Mouse (Mus musculus): ENCODE measurements around the gene S100a1. TPM values are rescaled to one million over a fixed set of nuclear protein-coding genes. Genes with fewer than 3 reads are reported as not detected.
A peak's percentile ranks its signal among the peaks of the same experiment; 100 is the strongest.

S100a1 gene
- polyA plus RNA-seq, 1 experiment from 2014 or later = 6.5 TPM

DNA sequence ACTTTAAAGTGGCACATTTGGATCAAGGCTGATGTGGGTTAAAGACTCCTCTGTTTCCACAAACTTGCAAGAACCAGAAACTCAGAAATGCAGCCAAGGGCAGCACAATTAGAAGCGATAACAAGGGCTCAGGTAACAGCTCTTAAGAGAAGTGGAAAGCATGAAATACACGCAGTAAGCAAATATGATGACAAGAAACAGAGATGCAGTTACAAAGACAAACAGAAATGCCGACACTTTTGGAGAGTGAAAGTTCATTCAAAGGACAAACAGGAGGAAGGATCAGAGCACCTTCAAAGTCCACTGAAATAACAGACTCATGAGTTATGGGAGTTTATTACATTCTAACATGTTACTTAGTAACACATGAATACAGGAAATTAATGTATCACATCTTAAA is 7.8 kb downstream of the S100a1 start:
- no peak overlapping the region for H3K27ac ChIP-seq (ENCODE audit: low read depth, low read length)
- no peak overlapping the region for H3K4me3 ChIP-seq (ENCODE audit: low read depth, low read length)
- no peaks in the 10 kb centered on the region for H3K27me3 ChIP-seq (ENCODE audit: control insufficient read depth, insufficient read depth, low read length)
- ATAC-seq (replicated peaks; ENCODE audit: low FRiP score) (no peak), DNase-seq (ENCODE audit: low spot score) (no peak)
- peaks cover 12% of the 10 kb centered on the region for H3K36me3 ChIP-seq (ENCODE audit: control insufficient read depth, insufficient read depth, low read length)
- H3K9ac ChIP-seq (ENCODE audit: low read length) = no peak overlapping the region
- peaks cover 7% of the 10 kb centered on the region; the same call in 1 of the 2 replicates for H3K4me1 ChIP-seq (replicated peaks; ENCODE audit: control insufficient read depth, insufficient read depth, low read length)
- no peak overlapping the region for H3K4me2 ChIP-seq (ENCODE audit: low read depth, low read length, severe bottlenecking)
- H3K9me3 ChIP-seq (ENCODE audit: control insufficient read depth, low read length) = no peaks in the 10 kb centered on the region
- 95% methylated on average over 3 of the region's 3 CpGs for WGBS

- no peak for ATAC-seq (replicated peaks; ENCODE audit: low FRiP score)
- peaks cover 12% of the 10 kb centered on the region for H3K36me3 ChIP-seq (ENCODE audit: control insufficient read depth, insufficient read depth, low read length)
These were observed 9.0 kb downstream of the S100a1 start for GRCm38 (mm10) chr3:90505216-90505615.

DNA sequence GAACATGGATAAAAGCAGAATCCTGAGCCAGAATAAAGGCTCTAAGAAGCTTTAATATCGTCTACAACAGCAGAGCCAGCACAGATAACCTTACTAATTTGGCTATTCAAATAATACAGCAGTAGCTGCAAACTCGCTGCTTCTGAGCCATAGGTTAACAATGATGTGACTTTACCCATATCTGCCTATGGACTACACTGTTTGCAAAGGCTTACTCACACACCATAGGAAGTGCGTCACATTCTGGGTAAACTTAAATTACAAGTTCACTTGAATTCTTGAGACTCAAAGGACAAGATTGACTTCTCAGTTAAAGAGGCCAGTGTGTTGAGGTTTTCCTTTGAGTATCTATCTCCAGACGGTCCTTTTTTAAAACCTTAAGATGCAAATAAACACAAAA is 10.7 kb downstream of the S100a1 start:
- Histone ChIP-seq H3K27me3 (ENCODE audit: control insufficient read depth, insufficient read depth, low read length) (no peaks in the 10 kb centered on the region), H3K4me1 (replicated peaks; ENCODE audit: control insufficient read depth, insufficient read depth, low read length) (peaks cover 7% of the 10 kb centered on the region; the same call in 1 of the 2 replicates), H3K9me3 (ENCODE audit: control insufficient read depth, low read length) (no peaks in the 10 kb centered on the region), H3K9ac (ENCODE audit: low read length) (no peak overlapping the region), H3K36me3 (ENCODE audit: control insufficient read depth, insufficient read depth, low read length) (peaks cover 16% of the 10 kb centered on the region), H3K4me3 (ENCODE audit: low read depth, low read length) (no peak overlapping the region), H3K4me2 (ENCODE audit: low read depth, low read length, severe bottlenecking) (no peak overlapping the region), H3K27ac (ENCODE audit: low read depth, low read length) (no peak overlapping the region)
- 76% methylated on average over 4 of the region's 4 CpGs for WGBS
- ATAC-seq (replicated peaks; ENCODE audit: low FRiP score) (no peak), DNase-seq (ENCODE audit: low spot score) (no peak)

More at GRCm38 (mm10) chr3:90505216-90505615, 9.0 kb downstream of the S100a1 start:
- Histone ChIP-seq H3K27ac (ENCODE audit: low read depth, low read length) (no peak overlapping the region), H3K4me2 (ENCODE audit: low read depth, low read length, severe bottlenecking) (no peak overlapping the region), H3K4me3 (ENCODE audit: low read depth, low read length) (no peak overlapping the region), H3K9ac (ENCODE audit: low read length) (no peak overlapping the region), H3K27me3 (ENCODE audit: control insufficient read depth, insufficient read depth, low read length) (no peaks in the 10 kb centered on the region), H3K4me1 (replicated peaks; ENCODE audit: control insufficient read depth, insufficient read depth, low read length) (peaks cover 7% of the 10 kb centered on the region; the same call in 1 of the 2 replicates), H3K9me3 (ENCODE audit: control insufficient read depth, low read length) (no peaks in the 10 kb centered on the region)
- WGBS = 93% methylated on average over 5 of the region's 5 CpGs
- no peak for DNase-seq (ENCODE audit: low spot score)

DNA sequence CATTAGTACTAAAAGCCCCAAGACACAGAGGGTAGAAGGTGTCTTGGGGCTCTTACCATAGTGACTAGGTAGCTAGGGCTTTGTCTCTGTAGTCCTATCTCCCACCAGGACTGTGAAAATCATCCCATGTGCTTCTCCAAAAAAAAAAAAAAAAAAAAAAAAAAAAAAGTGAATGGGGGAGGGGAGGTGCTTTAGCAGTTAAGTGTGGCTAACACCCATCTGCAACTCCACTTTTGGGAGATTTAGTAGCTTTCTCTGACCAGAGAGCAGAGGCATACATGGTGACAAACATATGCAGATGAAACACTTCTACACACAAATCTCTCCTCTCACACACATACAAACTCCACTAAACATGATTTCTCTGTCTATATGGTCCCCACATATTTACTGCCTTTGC is 16.6 kb downstream of the S100a1 start:
- Histone ChIP-seq H3K9ac (ENCODE audit: low read length) (no peak overlapping the region), H3K4me3 (ENCODE audit: low read depth, low read length) (no peak overlapping the region), H3K36me3 (ENCODE audit: control insufficient read depth, insufficient read depth, low read length) (peaks cover 15% of the 10 kb centered on the region), H3K27ac (ENCODE audit: low read depth, low read length) (no peak overlapping the region), H3K9me3 (ENCODE audit: control insufficient read depth, low read length) (no peaks in the 10 kb centered on the region), H3K27me3 (ENCODE audit: control insufficient read depth, insufficient read depth, low read length) (no peaks in the 10 kb centered on the region), H3K4me2 (ENCODE audit: low read depth, low read length, severe bottlenecking) (no peak overlapping the region), H3K4me1 (replicated peaks; ENCODE audit: control insufficient read depth, insufficient read depth, low read length) (no peaks in the 10 kb centered on the region)
- DNase-seq (ENCODE audit: low spot score) = no peak
- ATAC-seq (replicated peaks; ENCODE audit: low FRiP score) = no peak

DNA sequence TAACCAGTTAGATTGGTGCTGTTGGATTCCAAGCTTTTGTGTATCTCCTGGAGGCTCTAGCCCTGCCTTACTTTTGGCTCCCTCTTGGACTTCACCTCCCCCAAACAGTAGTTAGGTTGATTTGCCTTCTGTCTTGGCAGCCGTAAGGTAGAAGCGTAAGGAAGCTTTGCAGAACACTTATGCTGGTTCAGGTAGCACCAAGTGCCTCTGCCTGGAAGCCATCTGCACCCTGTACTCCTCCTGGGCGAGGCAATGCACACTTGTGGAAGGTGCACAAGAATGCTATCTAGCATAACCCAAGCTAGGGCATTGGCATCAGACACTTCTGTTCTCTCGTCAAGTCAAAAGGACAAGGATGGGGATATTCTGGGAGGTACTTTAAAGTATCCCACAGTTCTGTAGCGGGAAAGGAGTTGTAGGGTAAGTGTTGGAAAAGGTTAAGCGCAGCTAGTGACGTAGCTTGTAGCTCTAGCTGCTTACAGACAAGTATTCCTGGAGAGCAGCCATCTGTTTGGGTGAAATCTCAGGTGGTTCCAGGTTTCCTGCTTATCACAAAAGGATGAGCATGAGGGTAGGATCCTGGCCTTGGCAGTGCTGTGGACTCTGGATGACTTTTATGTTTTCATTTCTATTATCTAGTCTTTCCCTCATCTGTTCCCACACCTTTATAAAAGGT is 18.2 kb downstream of the S100a1 start:
- Histone ChIP-seq H3K4me3 (ENCODE audit: low read depth, low read length) (no peak overlapping the region), H3K4me2 (ENCODE audit: low read depth, low read length, severe bottlenecking) (no peak overlapping the region), H3K27ac (ENCODE audit: low read depth, low read length) (no peak overlapping the region), H3K27me3 (ENCODE audit: control insufficient read depth, insufficient read depth, low read length) (no peaks in the 10 kb centered on the region), H3K4me1 (replicated peaks; ENCODE audit: control insufficient read depth, insufficient read depth, low read length) (no peaks in the 10 kb centered on the region), H3K36me3 (ENCODE audit: control insufficient read depth, insufficient read depth, low read length) (peaks cover 8% of the 10 kb centered on the region; the same call in 1 of the 2 replicates), H3K9ac (ENCODE audit: low read length) (no peak overlapping the region), H3K9me3 (ENCODE audit: control insufficient read depth, low read length) (no peaks in the 10 kb centered on the region)
- DNase-seq (ENCODE audit: low spot score) (no peak), ATAC-seq (replicated peaks; ENCODE audit: low FRiP score) (no peak)
- WGBS = 92% methylated on average over 7 of the region's 7 CpGs

DNA sequence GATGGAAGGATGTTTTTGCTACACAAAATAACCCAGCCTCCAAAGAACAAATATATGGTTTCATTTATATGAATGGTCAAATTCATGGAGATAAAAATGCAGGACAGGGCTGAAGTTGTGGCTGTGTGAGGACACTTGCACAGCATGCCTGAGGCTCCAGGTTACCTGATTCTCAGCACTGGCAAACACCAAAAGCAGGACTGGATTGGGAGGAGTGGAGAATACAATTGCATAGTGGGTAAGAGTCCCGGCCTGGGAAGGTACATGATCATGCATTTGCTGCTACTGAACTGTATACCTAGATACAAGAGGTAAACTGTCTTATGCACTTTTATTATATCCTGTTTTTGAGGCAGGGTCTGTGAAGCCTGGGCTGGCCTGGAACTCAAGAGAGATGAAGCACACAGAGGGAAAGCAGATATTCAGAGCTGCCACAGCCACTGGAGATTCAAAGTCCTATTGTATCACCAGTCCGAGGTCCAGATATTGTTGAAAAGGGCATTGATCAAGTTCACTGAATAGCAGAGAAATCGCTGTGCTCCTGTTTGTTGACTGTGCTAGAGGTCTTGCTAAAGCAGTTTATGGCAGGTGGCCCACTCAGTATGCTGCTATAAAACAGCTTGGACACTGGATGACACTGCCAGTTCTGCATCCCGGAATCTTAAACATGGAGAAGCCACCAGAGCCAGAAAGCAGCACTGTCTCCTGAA is 20.2 kb downstream of the S100a1 start:
- Histone ChIP-seq H3K9ac (ENCODE audit: low read length) (no peak overlapping the region), H3K27ac (ENCODE audit: low read depth, low read length) (no peak overlapping the region), H3K4me3 (ENCODE audit: low read depth, low read length) (no peak overlapping the region), H3K36me3 (ENCODE audit: control insufficient read depth, insufficient read depth, low read length) (peaks cover 8% of the 10 kb centered on the region; the same call in 1 of the 2 replicates), H3K4me1 (replicated peaks; ENCODE audit: control insufficient read depth, insufficient read depth, low read length) (0 out of 2 replicates have a peak, but pooled peaks cover 5% of the 10 kb centered on the region), H3K27me3 (ENCODE audit: control insufficient read depth, insufficient read depth, low read length) (no peaks in the 10 kb centered on the region), H3K9me3 (ENCODE audit: control insufficient read depth, low read length) (no peaks in the 10 kb centered on the region), H3K4me2 (ENCODE audit: low read depth, low read length, severe bottlenecking) (no peak overlapping the region)
- DNase-seq (ENCODE audit: low spot score) (no peak), ATAC-seq (replicated peaks; ENCODE audit: low FRiP score) (no peak)
- WGBS = 52% methylated on average over 4 of the region's 4 CpGs

DNA sequence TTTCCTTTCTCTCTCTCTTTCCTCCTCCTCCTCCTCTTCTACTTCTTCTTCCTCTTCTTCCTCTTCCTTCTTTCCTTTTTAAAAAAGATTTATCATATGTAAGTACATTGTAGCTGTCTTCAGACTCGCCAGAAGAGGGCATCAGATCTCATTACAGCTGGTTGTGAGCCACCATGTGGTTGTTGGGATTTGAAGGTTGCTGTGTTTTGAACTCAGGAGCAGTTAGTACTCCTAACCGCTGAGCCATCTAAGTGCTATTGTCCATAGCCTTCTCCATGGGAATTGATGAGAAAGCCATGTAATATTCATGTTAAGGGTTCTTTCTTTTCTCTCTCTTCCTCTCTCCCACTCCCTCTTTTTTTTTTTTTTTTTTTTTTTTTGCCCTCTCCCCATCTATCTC is 22.8 kb downstream of the S100a1 start:
- no peaks in the 10 kb centered on the region for H3K27me3 ChIP-seq (ENCODE audit: control insufficient read depth, insufficient read depth, low read length)
- H3K4me3 ChIP-seq (ENCODE audit: low read depth, low read length) = no peak overlapping the region
- DNase-seq (ENCODE audit: low spot score) = no peak
- H3K4me2 ChIP-seq (ENCODE audit: low read depth, low read length, severe bottlenecking) = no peak overlapping the region
- 0 out of 2 replicates have a peak, but pooled peaks cover 5% of the 10 kb centered on the region for H3K4me1 ChIP-seq (replicated peaks; ENCODE audit: control insufficient read depth, insufficient read depth, low read length)
- WGBS = 35% methylated on average over 2 of the region's 2 CpGs
- H3K27ac ChIP-seq (ENCODE audit: low read depth, low read length) = no peak overlapping the region
- H3K9ac ChIP-seq (ENCODE audit: low read length) = no peak overlapping the region
- no peaks in the 10 kb centered on the region for H3K9me3 ChIP-seq (ENCODE audit: control insufficient read depth, low read length)
- ATAC-seq (replicated peaks; ENCODE audit: low FRiP score) = no peak
- H3K36me3 ChIP-seq (ENCODE audit: control insufficient read depth, insufficient read depth, low read length) = peaks cover 8% of the 10 kb centered on the region

DNA sequence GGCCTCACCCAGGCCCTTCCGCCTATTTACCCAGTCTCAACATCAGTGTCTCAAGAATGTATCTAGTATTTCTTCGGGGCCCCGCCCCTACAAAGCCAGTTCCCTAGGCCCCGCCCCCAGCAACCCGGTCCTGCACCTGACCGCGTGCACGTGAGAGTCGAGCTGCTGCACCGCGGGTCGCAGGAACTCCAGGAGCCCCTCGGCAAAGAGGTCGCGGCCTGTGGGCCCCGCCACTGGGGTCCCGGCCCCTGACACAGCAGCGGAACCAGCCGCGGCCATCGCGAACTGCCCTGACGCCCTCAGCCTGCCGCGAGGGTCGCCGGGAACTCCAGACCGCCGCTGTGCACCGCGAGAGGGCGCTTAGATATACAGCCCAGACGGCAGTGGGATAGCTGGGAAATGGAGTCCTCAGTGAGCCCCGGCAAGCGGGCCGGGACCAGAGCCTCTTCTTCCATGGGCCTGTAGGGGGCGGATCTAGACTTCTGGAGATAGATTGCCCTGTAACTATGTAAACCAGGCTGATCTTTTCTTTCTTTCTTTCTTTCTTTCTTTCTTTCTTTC is 23.4 kb downstream of the S100a1 start, which contains the start of gene Snapin:
Gene Snapin (minus strand): TSS at position 338 of the 561 bp plus-strand sequence.
- Histone ChIP-seq H3K27me3 (ENCODE audit: control insufficient read depth, insufficient read depth, low read length) (no peaks in the 10 kb centered on the region), H3K36me3 (ENCODE audit: control insufficient read depth, insufficient read depth, low read length) (peaks cover 11% of the 10 kb centered on the region), H3K9me3 (ENCODE audit: control insufficient read depth, low read length) (no peaks in the 10 kb centered on the region), H3K27ac (ENCODE audit: low read depth, low read length) (no peak within 1 kb of the TSS), H3K4me3 (ENCODE audit: low read depth, low read length) (peak within 1 kb of the TSS; percentile 75), H3K4me1 (replicated peaks; ENCODE audit: control insufficient read depth, insufficient read depth, low read length) (0 out of 2 replicates have a peak, but pooled peaks cover 5% of the 10 kb centered on the region), H3K9ac (ENCODE audit: low read length) (peak within 1 kb of the TSS; percentile 77), H3K4me2 (ENCODE audit: low read depth, low read length, severe bottlenecking) (peak within 1 kb of the TSS; percentile 57)
- DNase-seq (ENCODE audit: low spot score) (peak; percentile 97), ATAC-seq (replicated peaks; ENCODE audit: low FRiP score) (peak; percentile 98)
- WGBS = under 1% methylated on average over 37 of the region's 37 CpGs
